Mouse (Mus musculus) erythroblast, adult 5-6 weeks (primary cell): ENCODE results near the gene Gm21680. TPM values are rescaled to one million over a fixed set of nuclear protein-coding genes. Genes with fewer than 3 reads are reported as not detected.
"Not testable (repeated sequence)": the region's sequence is repeated elsewhere in the genome, so short reads cannot be mapped to it uniquely, and the experiment has no call there.

Experiments
- ATAC-seq: replicated peaks from 2 replicates; pipeline ENCODE4 v1.8.0; 2016; ENCODE audit warnings: moderate number of reproducible peaks, mild to moderate bottlenecking, moderate TSS enrichment, inconsistent platforms; ENCODE audit not compliant: poor library complexity, low FRiP score, severe bottlenecking
- total RNA-seq, 2 experiments: library from RNA; stranded (forward) in 1 of 2; stranded (reverse) in 1 of 2; fragments of 150-400 nt in 1 of 2; fragments of 200-764, 138-1000 nt in 1 of 2; gene quantifications; 2 replicates each; pipeline versions ENCODE4 v1.2.3 to v1.2.4; 2015 to 2017; ENCODE audit warnings: low replicate concordance in 2 of 2

The Gm21680 gene
- total RNA-seq (2015; ENCODE audit: low replicate concordance) (not detected in 2 replicates), total RNA-seq (2017; ENCODE audit: low replicate concordance) (not detected in 2 replicates)

DNA sequence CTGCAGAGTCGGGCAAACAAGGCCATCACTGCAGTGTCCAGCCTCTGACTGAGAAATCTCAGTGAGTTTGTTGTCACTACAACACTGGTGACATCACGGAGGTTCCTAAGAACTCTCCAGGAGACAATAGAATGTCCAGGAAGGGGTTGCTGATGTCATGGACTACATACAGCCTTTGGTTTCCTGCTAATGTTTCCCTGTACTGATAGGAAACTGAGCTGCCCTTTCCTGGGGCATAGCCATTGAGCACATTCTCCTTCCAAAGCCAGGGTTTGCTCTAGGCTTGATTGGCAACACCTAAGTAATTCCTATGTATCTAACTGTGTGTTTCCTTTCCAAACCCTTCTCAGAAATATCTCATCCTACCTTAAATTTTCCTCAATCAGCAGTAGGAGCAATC is at the start of gene Gm21680:
Gene Gm21680, minus strand, starts transcription at position 101 of the 400 bp plus-strand sequence.
- not testable (repeated sequence) for ATAC-seq

DNA sequence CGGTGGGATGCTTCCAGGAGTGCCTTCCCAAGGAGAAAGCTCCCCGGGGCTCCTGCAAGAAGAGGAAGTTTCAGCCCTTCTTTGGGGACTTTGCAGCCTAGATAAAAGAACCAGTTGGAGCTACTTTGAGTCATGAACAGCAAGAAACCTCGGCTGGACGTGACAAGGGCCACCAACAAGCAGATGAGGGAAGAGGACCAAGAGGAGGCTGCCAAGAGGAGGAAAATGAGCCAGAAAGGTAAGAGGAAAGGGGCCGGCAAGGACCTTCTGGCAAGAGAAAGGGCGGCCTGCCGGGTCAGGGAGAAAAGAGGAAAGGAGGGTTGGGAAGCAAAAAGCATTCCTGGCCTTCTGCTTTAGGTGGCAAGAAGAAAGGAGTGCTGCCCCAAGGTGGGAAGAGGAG is 35.2 kb upstream of the Gm21680 start:
- not testable (repeated sequence) for ATAC-seq

DNA sequence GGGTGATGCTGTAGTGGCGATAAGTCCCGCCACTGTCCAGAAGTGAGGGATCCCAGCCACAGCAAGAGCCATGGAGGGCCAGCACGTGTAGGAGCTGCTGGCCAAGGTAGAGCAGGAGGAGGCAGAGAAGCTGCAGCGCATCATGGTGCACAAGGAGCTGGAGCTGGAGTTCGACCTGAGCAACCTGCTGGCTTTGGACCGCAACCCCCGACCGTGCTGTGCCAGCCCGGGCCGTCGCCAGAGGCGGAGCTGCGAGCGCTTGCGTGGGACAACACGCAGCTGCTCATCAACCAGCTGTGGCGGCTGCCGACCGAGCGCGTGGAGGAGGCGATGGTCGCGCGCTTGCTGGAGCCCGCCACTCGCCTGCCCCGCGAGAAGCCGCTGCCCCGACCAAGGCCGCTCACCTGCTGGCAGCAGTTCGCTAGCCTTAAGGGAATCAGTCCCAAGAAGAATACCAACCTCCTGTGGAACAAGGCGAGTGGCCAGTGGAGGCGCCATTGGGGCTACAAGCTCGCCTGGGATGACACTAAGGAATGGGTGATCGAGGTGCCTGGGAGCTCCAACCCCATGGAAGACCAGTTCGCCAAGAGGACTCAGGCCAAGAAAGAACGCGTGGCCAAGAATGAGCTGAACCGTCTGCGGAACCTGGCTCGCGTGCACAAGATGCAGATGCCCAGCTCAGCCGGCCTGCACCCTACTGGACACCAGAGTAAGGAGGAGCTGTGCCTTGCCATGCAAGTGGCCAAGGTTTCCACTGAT is 34.7 kb upstream of the Gm21680 start:
- peak; percentile 55; the same call in 1 of the 2 replicates for ATAC-seq

DNA sequence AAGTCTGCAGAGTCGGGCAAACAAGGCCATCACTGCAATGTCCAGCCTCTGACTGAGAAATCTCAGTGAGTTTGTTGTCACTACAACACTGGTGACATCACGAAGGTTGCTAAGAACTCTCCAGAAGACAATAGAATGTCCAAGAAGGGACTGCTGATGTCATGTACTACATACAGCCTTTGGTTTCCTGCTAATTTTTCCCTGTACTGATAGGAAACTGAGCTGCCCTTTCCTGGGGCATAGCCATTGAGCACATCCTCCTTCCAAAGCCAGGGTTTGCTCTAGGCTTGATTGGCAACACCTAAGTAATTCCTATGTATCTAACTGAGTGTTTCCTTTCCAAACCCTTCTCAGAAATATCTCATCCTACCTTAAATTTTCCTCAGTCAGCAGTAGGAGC is 32.2 kb upstream of the Gm21680 start, which contains the start of gene Gm1979:
Gene Gm1979, minus strand, starts transcription at position 101 of the 400 bp plus-strand sequence.
- not testable (repeated sequence) for ATAC-seq

DNA sequence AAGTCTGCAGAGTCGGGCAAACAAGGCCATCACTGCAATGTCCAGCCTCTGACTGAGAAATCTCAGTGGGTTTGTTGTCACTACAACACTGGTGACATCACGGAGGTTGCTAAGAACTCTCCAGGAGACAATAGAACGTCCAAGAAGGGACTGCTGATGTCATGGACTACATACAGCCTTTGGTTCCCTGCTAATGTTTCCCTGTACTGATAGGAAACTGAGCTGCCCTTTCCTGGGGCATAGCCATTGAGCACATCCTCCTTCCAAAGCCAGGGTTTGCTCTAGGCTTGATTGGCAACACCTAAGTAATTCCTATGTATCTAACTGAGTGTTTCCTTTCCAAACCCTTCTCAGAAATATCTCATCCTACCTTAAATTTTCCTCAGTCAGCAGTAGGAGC is 16.1 kb upstream of the Gm21680 start, which contains the start of gene Gm21698:
Gene Gm21698, minus strand, starts transcription at position 101 of the 400 bp plus-strand sequence.
- ATAC-seq = not testable (repeated sequence)

DNA sequence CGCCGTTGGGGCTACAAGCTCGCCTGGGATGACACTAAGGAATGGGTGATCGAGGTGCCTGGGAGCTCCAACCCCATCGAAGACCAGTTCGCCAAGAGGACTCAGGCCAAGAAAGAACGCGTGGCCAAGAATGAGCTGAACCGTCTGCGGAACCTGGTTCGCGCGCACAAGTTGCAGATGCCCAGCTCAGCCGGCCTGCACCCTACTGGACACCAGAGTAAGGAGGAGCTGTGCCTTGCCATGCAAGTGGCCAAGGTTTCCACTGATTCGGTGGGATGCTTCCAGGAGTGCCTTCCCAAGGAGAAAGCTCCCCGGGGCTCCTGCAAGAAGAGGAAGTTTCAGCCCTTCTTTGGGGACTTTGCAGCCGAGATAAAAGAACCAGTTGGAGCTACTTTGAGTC is 15.4 kb downstream of the Gm21680 start:
- ATAC-seq = not testable (repeated sequence)

DNA sequence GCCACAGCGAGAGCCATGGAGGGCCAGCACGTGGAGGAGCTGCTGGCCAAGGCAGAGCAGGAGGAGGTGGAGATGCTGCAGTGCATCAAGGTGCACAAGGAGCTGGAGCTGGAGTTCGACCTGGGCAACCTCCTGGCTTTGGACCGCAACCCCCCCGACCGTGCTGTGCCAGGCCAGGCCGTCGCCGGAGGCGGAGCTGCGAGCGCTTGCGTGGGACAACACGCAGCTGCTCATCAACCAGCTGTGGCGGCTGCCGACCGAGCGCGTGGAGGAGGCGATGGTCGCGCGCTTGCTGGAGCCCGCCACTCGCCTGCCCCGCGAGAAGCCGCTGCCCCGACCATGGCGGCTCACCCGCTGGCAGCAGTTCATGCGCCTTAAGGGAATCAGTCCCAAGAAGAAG is 15.9 kb downstream of the Gm21680 start:
- ATAC-seq = not testable (repeated sequence)

DNA sequence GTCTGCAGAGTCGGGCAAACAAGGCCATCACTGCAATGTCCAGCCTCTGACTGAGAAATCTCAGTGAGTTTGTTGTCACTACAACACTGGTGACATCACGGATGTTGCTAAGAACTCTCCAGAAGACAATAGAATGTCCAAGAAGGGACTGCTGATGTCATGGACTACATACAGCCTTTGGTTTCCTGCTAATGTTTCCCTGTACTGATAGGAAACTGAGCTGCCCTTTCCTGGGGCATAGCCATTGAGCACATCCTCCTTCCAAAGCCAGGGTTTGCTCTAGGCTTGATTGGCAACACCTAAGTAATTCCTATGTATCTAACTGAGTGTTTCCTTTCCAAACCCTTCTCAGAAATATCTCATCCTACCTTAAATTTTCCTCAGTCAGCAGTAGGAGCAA is 18.1 kb downstream of the Gm21680 start, which contains the start of gene Gm21671:
Gene Gm21671, minus strand, starts transcription at position 101 of the 400 bp plus-strand sequence.
- not testable (repeated sequence) for ATAC-seq

DNA sequence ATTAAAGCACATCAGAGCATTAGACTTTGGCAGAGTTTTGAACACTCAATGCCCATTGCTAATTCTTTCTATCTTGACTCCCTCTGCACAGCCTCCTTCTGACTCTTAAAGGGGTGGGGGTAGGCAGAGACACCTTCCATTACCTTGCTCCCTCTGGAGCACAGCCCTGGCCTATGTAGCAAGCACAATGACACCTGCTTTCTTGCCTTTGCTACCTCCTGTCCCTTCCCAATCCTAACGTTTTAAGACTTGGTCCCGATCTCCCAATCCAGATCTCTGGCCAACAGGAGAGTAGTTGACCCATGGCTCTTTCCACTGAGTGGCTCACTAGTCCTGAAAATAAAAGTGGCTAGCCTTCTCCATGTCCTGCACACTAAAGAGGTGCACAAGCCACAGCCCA is 27.1 kb downstream of the Gm21680 start:
- ATAC-seq = not testable (repeated sequence)

DNA sequence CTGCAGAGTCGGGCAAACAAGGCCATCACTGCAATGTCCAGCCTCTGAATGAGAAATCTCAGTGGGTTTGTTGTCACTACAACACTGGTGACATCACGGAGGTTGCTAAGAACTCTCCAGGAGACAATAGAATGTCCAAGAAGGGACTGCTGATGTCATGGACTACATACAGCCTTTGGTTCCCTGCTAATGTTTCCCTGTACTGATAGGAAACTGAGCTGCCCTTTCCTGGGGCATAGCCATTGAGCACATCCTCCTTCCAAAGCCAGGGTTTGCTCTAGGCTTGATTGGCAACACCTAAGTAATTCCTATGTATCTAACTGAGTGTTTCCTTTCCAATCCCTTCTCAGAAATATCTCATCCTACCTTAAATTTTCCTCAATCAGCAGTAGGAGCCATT is 30.2 kb downstream of the Gm21680 start, which contains the start of gene Gm21663:
Gene Gm21663, minus strand, starts transcription at position 101 of the 400 bp plus-strand sequence.
- not testable (repeated sequence) for ATAC-seq

Other genes with a start within 250 kb of the Gm21680 start
- 2.5 TPM in 1 of 2 replicates, not detected in the other for gene Actr3b, start 212.7 kb downstream of the Gm21680 start, total RNA-seq (2015; ENCODE audit: low replicate concordance)
- gene Actr3b, start 212.7 kb downstream of the Gm21680 start, total RNA-seq (2017; ENCODE audit: low replicate concordance) = 0.84 TPM in 1 of 2 replicates, not detected in the other
- not detected in 2 replicates for gene Gm21663, start 30.3 kb downstream of the Gm21680 start, total RNA-seq (2015; ENCODE audit: low replicate concordance)
- gene Gm21663, start 30.3 kb downstream of the Gm21680 start, total RNA-seq (2017; ENCODE audit: low replicate concordance) = not detected in 2 replicates
- not detected in 2 replicates for gene Gm21671, start 18.2 kb downstream of the Gm21680 start, total RNA-seq (2015; ENCODE audit: low replicate concordance)
- not detected in 2 replicates for gene Gm21671, start 18.2 kb downstream of the Gm21680 start, total RNA-seq (2017; ENCODE audit: low replicate concordance)
- not detected in 2 replicates for gene Gm21698, start 16.0 kb upstream of the Gm21680 start, total RNA-seq (2015; ENCODE audit: low replicate concordance)
- not detected in 2 replicates for gene Gm21698, start 16.0 kb upstream of the Gm21680 start, total RNA-seq (2017; ENCODE audit: low replicate concordance)
- not detected in 2 replicates for gene Gm1979, start 32.1 kb upstream of the Gm21680 start, total RNA-seq (2015; ENCODE audit: low replicate concordance)
- not detected in 2 replicates for gene Gm1979, start 32.1 kb upstream of the Gm21680 start, total RNA-seq (2017; ENCODE audit: low replicate concordance)
- gene Gm5862, start 50.3 kb upstream of the Gm21680 start, total RNA-seq (2015; ENCODE audit: low replicate concordance) = not detected in 2 replicates
- gene Gm5862, start 50.3 kb upstream of the Gm21680 start, total RNA-seq (2017; ENCODE audit: low replicate concordance) = not detected in 2 replicates
- not detected in 2 replicates for gene Speer4a, start 66.9 kb upstream of the Gm21680 start, total RNA-seq (2015; ENCODE audit: low replicate concordance)
- not detected in 2 replicates for gene Speer4a, start 66.9 kb upstream of the Gm21680 start, total RNA-seq (2017; ENCODE audit: low replicate concordance)
- not detected in 2 replicates for gene Gm7347, start 85.9 kb upstream of the Gm21680 start, total RNA-seq (2015; ENCODE audit: low replicate concordance)
- gene Gm7347, start 85.9 kb upstream of the Gm21680 start, total RNA-seq (2017; ENCODE audit: low replicate concordance) = not detected in 2 replicates
- not detected in 2 replicates for gene Gm10471, start 116.6 kb upstream of the Gm21680 start, total RNA-seq (2015; ENCODE audit: low replicate concordance)
- not detected in 2 replicates for gene Gm10471, start 116.6 kb upstream of the Gm21680 start, total RNA-seq (2017; ENCODE audit: low replicate concordance)
- not detected in 2 replicates for gene 5031410I06Rik, start 132.7 kb upstream of the Gm21680 start, total RNA-seq (2015; ENCODE audit: low replicate concordance)
- not detected in 2 replicates for gene 5031410I06Rik, start 132.7 kb upstream of the Gm21680 start, total RNA-seq (2017; ENCODE audit: low replicate concordance)
- gene Gm10220, start 148.8 kb upstream of the Gm21680 start, total RNA-seq (2015; ENCODE audit: low replicate concordance) = not detected in 2 replicates
- gene Gm10220, start 148.8 kb upstream of the Gm21680 start, total RNA-seq (2017; ENCODE audit: low replicate concordance) = not detected in 2 replicates